Mouse (Mus musculus) layer of hippocampus, postnatal 25 days (tissue): ENCODE data around the gene Cnpy1. TPM values are rescaled to one million over a fixed set of nuclear protein-coding genes. Genes with fewer than 3 reads are reported as not detected.

ENCODE experiments used
- DNase-seq, 2 experiments: peaks; one replicate each; pipeline ENCODE4 v3.0.0; 2022; ENCODE audit warnings: mixed read lengths in 2 of 2, low spot score in 1 of 2; ENCODE audit errors: extremely low spot score in 1 of 2
- total RNA-seq, 2 experiments: library from RNA; stranded (reverse); gene quantifications; 2 replicates each; pipeline ENCODE4 v1.2.3; 2021

Cnpy1 gene
- total RNA-seq, 2 experiments from 2014 or later = 0.19 to 0.81 TPM

DNA sequence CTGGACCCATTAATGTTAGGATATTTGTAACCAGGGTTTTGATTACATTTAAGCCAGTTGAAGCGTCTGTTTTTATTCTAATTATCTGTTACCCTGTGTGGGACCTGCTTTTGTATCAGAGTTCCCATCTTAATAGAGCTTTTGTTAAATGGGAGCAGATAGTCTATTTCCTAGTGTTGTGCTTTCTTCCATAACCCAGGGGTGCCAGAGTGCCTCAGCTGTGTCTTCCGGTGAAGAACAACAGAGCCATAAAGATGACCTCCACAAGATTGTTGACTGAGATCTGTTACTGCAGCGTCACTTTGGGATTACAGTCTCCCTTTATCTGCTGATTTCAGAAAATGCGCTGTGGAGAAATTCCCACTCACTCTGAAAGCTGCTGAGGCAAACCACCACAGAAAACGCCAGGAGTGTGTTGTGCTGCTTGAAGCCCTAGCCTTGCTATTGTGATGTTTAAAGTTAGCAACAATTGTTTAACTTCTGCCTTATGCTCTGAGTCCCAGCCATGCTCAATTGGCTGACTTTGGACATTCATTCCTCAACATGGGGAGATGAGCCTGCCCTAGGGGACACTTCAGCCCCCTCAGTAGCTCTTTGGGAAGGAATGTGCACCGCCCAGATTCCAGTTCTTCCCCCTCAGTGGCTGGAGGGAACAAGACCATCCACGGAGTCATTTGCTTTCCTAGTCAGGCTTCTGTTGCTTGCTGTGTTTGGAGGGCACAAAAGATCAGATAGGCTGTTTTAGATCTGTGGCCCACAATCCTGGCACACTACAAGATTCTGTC, 46.3 kb downstream of the Cnpy1 start:
- DNase-seq = no peak

- no peak for DNase-seq
Observed at GRCm38 (mm10) chr5:28195473-28195872, 50.1 kb downstream of the Cnpy1 start.

DNA sequence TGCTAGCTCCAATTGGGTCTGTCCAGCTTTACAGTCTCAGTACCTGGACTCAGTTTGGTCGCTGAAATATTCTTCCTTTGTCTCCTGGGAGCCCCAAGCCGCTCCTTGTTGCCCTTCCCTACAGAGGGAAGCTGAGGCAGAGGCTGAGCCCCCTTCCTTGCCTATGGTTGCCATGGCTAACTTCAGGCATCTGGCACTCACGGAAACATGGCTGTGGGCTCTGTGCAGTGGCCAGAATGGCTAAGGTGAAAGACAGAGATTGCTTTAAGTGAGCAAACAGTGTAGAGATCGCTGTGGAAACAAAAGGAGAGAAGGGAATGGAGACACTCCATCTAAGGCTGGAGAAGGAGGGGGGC, 53.5 kb downstream of the Cnpy1 start:
- no peak for DNase-seq

- DNase-seq = no peak
Observed at GRCm38 (mm10) chr5:28191201-28192098, 54.2 kb downstream of the Cnpy1 start.

- no peak for DNase-seq
Observed at GRCm38 (mm10) chr5:28179237-28179790, 66.3 kb downstream of the Cnpy1 start.

DNA sequence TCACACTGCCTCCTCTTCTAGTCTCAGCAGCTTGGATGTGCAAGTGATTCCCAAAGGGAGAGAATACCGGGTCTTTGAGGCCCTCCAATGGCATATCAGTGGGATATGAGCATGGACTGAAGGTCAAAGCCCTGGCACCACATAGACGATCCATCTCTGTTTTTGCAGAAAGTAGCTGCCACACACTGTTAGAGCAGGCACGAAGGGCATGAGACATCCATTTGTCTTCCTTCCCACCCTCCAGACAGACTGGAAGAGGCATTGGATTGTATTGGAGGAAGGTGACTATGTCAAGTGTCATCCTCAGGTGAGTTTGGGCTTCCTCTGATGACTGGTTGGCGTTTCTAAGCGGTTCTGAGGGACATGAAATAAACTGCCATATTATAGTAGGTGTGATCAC, 67.3 kb downstream of the Cnpy1 start:
- DNase-seq = no peak

- DNase-seq = no peak
Observed at GRCm38 (mm10) chr5:28176585-28176984, 69.0 kb downstream of the Cnpy1 start.

- DNase-seq = no peak
Observed at GRCm38 (mm10) chr5:28176023-28176422, 69.6 kb downstream of the Cnpy1 start.

GRCm38 (mm10) chr5:28175570-28175919, 70.1 kb downstream of the Cnpy1 start:
- DNase-seq = no peak

GRCm38 (mm10) chr5:28174876-28175569, 70.6 kb downstream of the Cnpy1 start:
- no peak for DNase-seq

DNA sequence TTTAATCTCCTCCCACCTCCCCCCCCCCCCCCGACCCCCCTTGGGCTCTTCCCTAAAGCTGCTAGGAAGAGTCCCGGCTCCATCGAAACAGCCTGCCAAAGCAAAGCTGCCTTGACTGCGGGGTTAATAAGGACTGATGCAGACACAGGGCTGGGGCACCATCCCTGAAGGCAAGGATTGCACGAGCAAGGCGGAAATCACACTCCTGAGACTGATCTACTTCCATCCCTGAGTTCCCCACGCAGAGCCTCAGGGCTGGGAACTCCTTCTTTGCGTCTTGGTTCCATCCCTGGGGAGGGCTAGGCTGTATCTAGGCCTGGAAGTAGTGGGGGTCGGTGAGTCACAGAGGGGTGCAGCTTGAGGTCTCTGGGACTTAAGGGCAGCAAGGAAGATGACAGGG, 71.5 kb downstream of the Cnpy1 start:
- DNase-seq = no peak

- DNase-seq = no peak
Observed at GRCm38 (mm10) chr5:28173674-28174073, 71.9 kb downstream of the Cnpy1 start.

DNA sequence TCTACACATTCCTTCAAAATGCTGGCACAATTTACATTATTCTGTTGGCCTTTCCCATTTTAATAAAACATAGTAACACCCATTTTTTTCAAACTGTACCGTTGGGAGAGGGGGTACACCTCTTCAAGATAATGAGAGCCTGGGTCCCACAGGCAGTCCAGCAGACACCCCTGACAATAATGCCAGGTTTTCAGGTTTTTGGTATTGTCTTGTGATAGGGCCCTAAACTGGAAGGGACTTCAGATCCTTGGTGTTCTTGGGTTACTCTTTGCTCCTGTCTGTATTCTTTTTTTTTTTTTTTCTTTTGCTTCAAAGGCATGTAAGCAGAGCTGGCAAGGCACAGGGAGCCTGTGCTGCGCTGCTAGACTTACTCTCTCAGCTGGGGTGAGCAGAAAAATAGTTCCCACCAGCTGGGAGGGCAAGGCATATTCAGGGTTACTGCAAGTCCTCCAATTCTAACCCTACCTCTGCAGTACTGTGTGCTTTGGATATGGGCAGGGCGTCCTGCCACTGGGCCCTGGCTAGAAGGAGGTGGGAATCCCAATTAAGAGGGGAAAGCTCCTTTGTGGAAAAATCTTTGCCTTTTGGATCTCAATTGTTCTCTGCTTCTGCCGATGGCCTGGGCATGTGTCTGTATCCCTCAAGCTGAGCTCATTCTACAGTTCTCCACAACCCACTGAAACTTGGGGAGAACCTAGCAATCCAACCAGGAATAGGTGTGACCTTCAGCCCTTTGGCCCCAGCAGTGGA, 72.5 kb downstream of the Cnpy1 start:
- DNase-seq = no peak

- no peak for DNase-seq
Observed at GRCm38 (mm10) chr5:28172261-28172920, 73.2 kb downstream of the Cnpy1 start.

- DNase-seq = no peak
Observed at GRCm38 (mm10) chr5:28171667-28172066, 73.9 kb downstream of the Cnpy1 start.

DNA sequence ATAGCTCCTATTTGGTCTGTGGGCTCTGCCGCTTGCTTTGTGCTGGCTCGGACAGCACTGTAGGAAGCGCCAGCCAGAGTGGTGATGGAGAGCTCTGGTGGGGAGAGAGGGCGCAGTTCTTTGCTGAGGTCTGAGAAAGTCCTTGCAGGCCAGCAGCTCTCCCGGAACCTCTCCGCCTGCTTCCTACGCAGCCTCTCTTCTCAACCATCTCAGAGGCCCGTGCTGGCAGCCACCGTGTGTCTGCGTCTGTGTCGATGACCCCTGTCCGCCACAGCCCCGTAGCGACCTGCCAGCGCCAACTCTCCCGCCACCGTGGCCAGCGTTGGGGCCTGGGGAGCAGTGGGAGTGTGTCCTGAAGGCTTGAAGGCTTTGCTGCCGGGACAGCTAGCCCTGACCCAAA, 74.7 kb downstream of the Cnpy1 start:
- no peak for DNase-seq

- no peak for DNase-seq
Observed at GRCm38 (mm10) chr5:28170081-28170480, 75.5 kb downstream of the Cnpy1 start.

DNA sequence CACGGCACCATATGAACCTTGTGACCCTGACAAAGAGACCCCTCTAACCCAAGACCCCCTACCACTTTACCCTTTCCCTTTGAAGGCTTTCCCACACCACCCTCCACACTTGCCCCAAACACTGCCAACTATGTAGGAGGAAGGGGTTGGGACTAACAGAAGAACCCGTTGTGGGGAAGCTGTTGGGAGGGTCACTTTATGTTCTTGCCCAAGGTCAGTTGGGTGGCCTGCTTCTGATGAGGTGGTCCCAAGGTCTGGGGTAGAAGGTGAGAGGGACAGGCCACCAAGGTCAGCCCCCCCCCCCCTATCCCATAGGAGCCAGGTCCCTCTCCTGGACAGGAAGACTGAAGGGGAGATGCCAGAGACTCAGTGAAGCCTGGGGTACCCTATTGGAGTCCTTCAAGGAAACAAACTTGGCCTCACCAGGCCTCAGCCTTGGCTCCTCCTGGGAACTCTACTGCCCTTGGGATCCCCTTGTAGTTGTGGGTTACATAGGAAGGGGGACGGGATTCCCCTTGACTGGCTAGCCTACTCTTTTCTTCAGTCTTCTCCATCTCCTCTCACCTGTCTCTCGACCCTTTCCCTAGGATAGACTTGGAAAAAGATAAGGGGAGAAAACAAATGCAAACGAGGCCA, 76.3 kb downstream of the Cnpy1 start:
- no peak for DNase-seq
